Mouse (Mus musculus) CD4-positive, CD25-positive, alpha-beta regulatory T cell, adult 4 months (primary cell): ENCODE results near the gene Trim16. TPM values are rescaled to one million over a fixed set of nuclear protein-coding genes. Genes with fewer than 3 reads are reported as not detected.
A peak's percentile ranks its signal among the peaks of the same experiment; 100 is the strongest.

ENCODE experiments used
- ATAC-seq: one replicate; pipeline ENCODE4 v1.8.0; 2017
- polyA plus RNA-seq, 2 experiments: library from polyadenylated mRNA; unstranded; fragments of 100-300 nt; shearing (Covaris generic); gene quantifications; one replicate each; pipeline ENCODE4 v1.2.1; 2017

The Trim16 gene
- 1 to 10 TPM; 2.5 to 4.3 TPM for polyA plus RNA-seq

- ATAC-seq, result peak; percentile 63
These were observed at the start of gene Trim16 for GRCm38 (mm10) chr11:62820059-62820541. Gene Trim16 (plus strand): TSS chr11:62820231.

DNA sequence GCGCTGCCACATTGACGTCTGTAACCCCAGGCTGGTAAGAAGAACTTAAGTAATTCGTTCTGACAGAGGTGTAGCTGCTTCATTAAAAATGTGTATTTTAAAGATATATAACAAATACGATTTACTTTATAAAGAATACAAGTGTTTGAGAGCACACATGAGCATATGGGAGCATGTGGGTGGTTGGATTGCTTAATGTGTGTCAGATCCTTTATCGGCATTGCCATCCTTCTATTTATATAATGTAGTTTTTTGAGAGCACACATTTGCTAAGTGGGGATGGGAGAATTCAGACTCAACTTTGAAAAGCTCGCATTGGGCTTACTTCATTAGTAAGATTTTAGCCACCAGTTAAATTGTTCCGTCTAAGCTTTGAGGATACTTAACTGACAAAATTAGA lies 43.5 kb upstream of the Trim16 start:
- no peak for ATAC-seq

DNA sequence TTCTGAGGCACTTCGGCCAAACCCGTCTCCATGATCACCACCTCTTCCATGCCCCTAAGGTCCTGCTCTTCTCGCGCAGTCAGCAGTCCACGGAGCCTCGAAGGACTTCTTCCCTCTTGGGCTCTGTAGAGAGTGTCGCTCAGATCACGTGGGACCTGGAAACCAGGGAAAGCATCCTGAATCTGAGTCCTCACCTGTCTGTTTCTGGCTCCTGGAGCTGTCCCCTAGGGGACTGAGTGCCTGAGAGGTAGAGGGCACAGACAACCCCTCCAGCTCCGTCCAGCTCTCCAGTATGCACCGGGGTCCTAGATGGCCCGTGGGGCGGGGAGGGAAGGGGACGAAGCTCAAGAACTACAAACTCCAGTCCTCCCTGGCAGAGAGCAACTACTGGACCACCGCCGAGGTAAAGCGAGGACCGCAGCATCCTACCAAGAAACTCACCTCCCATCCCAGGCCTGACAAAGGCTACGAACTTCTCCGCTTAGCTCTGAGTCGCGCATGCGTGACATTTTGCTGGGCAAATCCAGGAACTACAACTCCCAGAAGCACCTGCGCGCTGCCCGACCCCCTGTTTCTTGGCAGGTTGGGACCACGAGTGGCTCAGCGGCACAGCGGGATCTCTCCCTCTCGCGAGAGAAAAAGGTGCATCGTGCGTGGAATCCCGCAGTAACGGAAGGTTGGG lies 31.0 kb upstream of the Trim16 start, which contains the start of gene Zfp286:
Zfp286 (minus strand) TSS at position 528 of the 682 bp plus-strand sequence.
- peak; percentile 71 for ATAC-seq

- no peak for ATAC-seq
These were observed 30.5 kb upstream of the Trim16 start for GRCm38 (mm10) chr11:62789617-62789936.

- ATAC-seq, result no peak
These were observed 15.9 kb upstream of the Trim16 start for GRCm38 (mm10) chr11:62804119-62804518.

- no peak for ATAC-seq
These were observed 12.1 kb upstream of the Trim16 start for GRCm38 (mm10) chr11:62807965-62808364.

GRCm38 (mm10) chr11:62809201-62809600 lies 10.8 kb upstream of the Trim16 start:
- ATAC-seq, result no peak

GRCm38 (mm10) chr11:62812268-62812667 lies 7.8 kb upstream of the Trim16 start:
- no peak for ATAC-seq

DNA sequence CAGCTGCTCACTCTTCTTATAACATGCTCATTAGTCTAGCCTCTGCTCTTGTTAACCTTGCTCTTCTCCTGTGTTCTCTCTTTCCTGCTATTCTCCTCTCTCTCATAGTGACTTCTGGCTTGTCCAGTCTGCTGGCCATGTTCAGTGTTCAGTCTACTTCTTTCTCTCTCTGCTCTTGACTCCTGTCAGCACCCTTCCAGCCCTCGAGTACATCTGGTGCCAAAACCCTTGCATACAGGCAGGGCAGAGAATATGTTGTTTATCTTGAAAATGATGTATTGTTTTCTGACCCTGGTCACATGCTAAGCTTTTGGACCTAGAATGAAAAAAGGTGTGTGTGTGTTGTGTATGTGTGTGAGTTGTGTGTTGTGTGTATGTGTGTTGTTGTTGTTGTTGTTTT lies 6.5 kb upstream of the Trim16 start:
- ATAC-seq, result no peak

- no peak for ATAC-seq
These were observed 5.9 kb upstream of the Trim16 start for GRCm38 (mm10) chr11:62813970-62814624.

- ATAC-seq, result no peak
These were observed 5.4 kb upstream of the Trim16 start for GRCm38 (mm10) chr11:62814625-62815024.

GRCm38 (mm10) chr11:62815438-62815837 lies 4.6 kb upstream of the Trim16 start:
- ATAC-seq, result peak; percentile 62

DNA sequence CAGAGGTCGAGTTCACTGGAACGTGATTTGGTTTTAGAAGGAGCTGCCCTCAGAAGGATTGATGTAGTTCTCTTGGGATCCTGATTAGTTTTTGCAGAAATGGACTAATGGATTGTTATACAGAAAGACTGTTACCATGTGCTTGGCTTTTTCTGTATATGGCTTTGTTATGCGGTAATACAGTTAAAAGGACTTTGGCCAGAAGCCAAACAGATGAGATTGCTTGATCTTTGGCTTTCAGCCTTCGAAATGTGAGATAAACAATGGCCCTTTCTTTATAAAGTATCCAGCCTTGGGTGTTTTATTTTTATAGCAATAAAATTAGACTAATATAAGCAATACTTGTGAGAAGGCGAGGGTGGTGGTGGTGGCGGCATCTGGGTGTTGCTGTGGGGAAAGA lies 3.4 kb upstream of the Trim16 start:
- ATAC-seq, result no peak

DNA sequence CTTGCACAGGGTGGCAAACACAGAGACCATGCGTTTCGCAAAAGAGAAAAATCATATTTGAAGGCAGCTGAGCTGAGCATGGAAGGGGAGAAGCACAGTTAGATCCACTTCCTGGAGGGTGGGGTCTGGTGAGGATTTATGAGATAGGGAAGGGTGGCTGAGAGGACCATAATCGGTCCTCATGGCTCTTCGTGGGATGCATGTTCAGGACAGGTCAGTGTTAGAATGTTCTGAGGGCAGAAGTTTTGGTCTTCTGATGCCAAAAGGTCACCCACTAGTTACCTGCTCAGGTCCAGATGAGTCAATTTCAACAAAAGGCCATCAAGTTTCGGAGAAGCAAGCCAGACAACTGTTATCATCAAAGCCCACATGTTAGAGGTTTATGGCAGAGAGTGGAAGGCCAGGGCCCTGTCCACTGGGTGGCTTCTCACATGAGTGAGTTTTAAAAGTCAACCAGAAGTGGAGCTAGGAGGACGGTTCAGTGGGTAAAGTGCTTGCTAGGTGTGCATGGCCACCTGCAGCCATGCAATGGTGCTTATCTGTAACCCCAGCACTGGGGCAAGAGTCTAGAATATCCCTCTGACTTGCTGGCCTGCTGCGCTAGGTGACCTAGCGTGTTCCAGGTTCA lies 858 bp upstream of the Trim16 start:
- ATAC-seq, result no peak

DNA sequence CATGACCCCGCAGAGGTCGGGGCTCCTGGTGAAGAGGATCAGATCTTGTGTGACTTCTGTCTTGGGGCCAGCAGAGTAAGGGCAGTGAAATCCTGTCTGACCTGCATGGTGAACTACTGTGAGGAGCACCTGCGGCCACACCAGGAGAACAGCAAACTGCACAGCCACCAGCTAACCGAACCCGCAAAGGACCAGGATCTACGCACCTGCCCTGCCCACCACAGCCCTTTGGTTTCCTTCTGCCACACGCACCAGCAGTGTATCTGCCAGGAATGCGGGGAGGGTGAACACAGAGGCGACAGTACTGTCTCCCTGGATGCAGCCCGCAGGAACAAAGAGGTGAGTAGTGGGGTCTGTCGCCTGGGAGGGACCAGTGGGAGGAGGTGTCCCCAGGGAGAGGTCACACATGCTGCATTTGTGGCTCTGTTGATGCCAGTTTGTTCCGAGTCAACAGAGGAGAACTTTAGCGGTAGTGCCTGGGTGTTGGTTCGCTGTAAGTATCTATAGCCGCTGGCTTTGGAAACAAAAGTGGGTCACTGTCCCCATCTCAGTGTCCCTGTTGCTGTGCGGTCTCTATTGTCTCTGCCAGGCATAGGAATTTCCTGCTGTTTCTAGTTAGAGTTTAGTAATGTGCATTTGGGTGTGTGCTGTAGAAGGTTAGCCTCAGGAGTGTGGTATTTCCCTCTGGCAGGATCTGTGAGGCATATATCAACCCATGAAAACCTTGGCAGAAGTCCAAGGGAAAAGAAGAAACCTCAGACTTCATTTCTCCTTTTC lies 818 bp downstream of the Trim16 start:
- no peak for ATAC-seq

- peak; percentile 58 for ATAC-seq
These were observed 1.9 kb downstream of the Trim16 start for GRCm38 (mm10) chr11:62821893-62822292.

GRCm38 (mm10) chr11:62824211-62824610 lies 4.2 kb downstream of the Trim16 start:
- peak; percentile 30 for ATAC-seq

GRCm38 (mm10) chr11:62825222-62826105 lies 5.4 kb downstream of the Trim16 start:
- no peak for ATAC-seq

- no peak for ATAC-seq
These were observed 6.2 kb downstream of the Trim16 start for GRCm38 (mm10) chr11:62826106-62826733.

DNA sequence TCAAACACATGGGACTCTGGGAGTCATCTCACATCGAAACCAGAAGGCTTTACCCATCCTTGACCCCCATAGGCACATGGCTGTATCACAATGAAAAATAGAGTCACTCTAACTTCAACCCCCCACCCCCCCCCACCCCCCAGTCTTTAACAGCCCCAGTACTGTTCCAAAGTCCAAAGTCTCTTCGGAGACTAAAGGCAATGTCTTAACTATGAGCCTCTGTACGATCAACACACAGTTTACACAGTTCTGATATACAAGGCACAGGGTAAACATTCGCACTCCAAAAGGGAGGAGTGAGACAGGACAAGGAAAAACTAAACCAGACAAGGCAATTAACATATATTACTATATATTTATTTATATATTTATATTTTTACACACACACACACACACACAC lies 7.1 kb downstream of the Trim16 start:
- no peak for ATAC-seq

DNA sequence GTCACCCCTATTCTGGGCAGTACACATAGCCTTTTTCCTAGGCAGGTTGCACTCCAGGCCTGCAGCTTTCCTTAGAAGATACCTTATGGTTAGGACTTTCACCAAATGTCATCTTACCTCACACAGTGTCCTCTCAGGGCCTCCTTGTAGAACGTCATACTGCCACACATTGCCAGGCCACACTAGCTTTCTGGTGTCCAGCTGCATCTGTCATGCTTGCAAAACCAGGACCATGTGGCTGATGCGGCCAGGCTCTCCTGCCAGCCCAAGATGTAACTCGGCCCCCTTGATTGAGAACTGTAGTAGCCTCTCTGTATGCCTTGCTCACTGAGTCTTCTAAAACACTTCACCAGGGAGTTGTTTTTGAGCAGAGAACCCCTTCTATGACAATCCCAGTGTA lies 7.9 kb downstream of the Trim16 start:
- ATAC-seq, result no peak
